Mouse (Mus musculus): ENCODE measurements around the gene Rdh16f1.
A peak's percentile ranks its signal among the peaks of the same experiment; 100 is the strongest.
"Not testable (repeated sequence)": the region's sequence is repeated elsewhere in the genome, so short reads cannot be mapped to it uniquely, and the experiment has no call there.

Rdh16f1 gene

GRCm38 (mm10) chr10:127750136-127750777, 9.3 kb upstream of the Rdh16f1 start:
- DNase-seq: no peak

GRCm38 (mm10) chr10:127751548-127751947, 8.0 kb upstream of the Rdh16f1 start, which contains the start of gene Gpr182:
Gene Gpr182 (minus strand): TSS chr10:127751732.
- peak; percentile 32 for DNase-seq

DNA sequence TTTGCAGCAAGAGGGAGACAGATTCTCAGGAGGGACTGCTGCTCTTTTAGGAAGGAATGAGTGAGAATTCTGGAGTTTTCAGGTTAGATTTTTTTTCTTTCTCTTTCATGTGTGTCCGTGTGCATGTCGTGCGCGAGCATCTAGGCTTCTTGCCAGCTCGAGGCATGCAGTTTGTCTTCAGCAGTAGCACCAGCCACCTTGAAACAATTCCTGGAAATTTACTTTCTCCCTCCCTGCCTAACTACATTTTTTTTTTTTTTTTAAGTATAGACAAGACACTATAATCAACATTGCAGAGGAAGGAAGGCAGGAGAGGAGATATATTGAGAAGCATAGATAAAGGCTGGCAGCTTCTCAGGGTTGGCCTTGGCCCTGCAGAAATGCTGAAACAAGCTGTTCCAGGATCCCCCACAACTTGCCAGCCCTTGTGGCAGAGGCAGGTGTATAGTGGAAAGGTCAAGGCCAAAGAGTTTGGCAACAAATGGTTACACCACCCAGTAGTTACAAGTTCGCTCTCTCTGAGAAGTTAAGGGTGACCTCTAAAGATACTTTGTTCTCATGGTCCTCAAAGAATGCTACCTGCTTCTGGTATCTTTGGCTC, 4.9 kb upstream of the Rdh16f1 start:
- no peak for DNase-seq

GRCm38 (mm10) chr10:127755246-127755645, 4.3 kb upstream of the Rdh16f1 start:
- no peak for DNase-seq

- DNase-seq: peak; percentile 33
Measured at GRCm38 (mm10) chr10:127755770-127756468, 3.7 kb upstream of the Rdh16f1 start.

- not testable (repeated sequence) for DNase-seq
Measured at GRCm38 (mm10) chr10:127762926-127763325, 3.3 kb downstream of the Rdh16f1 start.

GRCm38 (mm10) chr10:127763914-127764680, 4.5 kb downstream of the Rdh16f1 start:
- DNase-seq: no peak

- no peak for DNase-seq
Measured at GRCm38 (mm10) chr10:127766564-127766963, 7.0 kb downstream of the Rdh16f1 start.

DNA sequence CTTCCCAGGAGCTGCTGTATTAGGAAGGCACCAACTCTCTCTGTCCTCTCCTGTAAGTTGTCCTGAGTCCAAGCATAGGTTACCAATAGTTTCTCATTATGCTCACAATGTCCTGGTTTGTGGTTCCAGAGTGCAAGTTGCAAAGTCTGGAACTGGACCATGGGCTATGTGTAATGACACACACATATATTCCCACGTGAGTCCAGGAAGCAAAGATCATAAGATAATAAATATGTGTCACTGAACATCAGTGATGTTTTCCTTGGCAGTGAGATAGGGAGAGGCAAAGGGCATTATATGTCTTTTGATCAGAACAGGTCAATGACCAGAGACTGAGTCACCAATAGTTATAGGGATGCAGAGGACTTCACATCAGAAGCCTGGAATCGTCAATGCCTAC, 16.4 kb downstream of the Rdh16f1 start, which contains the start of gene Rdh9:
Gene Rdh9 (plus strand): TSS at position 376 of the 400 bp plus-strand sequence.
- DNase-seq: no peak

DNA sequence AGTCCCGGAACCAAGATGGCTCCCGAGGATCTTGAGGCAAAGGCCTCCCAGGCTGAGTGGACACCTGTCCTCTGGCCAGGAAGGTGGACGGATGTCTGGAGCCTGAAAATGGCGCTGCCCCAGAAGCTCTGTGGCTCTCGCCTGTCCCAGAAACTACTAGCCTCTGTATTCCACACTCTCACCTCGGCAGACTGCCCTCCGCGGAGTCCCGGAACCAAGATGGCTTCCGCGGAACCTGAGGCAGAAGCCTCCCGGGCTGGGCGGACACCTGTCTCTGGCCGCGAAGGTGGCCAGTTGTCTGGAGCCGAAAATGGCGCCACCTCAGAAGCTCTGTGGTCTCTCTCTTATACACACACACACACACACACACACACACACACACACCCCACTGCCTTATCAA, 22.7 kb downstream of the Rdh16f1 start:
- DNase-seq: not testable (repeated sequence)

GRCm38 (mm10) chr10:127785411-127785810, 25.8 kb downstream of the Rdh16f1 start:
- not testable (repeated sequence) for DNase-seq

DNA sequence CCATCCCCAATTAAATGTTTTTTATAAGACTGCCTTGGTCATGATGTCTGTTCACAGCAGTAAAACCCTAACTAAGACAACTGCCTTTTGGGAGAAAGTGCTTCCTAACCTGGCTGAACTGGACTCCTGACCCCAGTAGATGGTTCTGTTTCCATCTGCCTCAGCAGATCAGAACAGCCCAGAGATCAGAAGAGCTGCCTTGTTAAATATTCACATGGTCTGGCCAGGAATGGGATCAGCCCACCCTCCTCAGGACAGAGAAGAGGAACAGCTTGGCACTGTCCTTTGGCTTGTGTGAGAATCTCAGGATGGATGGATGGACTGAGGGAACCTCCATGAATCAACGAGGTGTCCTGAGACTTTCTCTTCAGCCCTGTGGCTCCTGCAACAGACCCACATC, 39.7 kb downstream of the Rdh16f1 start:
- no peak for DNase-seq

DNA sequence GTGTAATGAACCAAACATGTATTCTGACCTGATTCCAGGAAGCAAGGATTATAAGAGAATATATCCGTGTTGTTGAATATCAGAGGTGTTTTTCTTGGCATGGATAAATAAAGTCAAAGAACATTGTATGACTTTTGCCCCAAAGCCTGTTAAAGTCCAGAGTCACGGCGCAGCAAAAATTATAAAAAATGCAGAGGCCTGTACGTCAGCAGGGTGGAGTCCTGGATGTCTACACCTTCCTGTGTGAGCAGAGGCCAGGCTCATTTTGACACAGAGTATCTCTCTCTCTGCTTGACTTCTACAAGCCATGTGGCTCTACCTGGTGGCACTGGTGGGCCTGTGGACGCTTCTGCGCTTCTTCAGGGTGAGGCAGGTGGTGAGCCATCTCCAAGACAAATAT, 41.3 kb downstream of the Rdh16f1 start, which contains the start of gene Rdh16:
Gene Rdh16 (plus strand): TSS at position 262 of the 400 bp plus-strand sequence.
- DNase-seq: no peak

DNA sequence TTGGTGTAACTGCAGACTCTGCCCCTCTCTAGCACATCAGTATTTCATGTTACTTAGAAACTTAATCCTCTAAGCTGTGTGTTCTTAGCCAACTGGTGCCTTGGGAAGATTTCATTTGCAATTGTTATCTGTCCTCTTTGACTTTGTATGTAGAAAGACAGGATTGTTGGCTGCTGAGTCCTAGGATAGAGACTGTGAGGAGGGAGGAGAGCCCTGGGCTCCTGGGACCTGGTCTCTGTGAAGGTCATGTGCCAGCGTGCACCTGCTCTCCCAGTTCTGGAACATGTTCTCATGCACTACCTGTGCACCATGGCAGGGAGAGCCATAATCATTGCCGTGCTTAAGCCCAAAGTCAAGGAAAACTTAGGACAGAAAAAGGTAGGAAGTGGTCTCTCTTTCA, 42.0 kb downstream of the Rdh16f1 start:
- no peak for DNase-seq

DNA sequence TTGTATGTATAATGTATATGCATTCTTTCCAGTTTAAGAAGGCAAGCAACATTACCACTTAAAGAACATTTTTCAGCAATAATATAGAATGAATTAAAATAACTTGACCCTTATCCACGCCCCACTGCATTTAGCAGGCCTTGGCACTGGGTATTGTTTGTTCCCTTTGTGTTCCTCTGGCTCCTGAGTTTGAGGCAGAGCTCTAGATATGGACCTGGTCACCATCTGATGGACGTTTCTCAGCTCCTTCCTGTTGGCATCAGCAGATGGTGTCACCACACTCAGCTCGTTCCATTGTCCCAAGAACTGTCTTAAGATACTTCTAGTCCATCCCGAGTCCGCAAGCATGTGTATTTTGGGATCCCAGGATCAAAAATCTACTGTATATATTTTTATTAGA, 42.6 kb downstream of the Rdh16f1 start:
- DNase-seq: no peak

DNA sequence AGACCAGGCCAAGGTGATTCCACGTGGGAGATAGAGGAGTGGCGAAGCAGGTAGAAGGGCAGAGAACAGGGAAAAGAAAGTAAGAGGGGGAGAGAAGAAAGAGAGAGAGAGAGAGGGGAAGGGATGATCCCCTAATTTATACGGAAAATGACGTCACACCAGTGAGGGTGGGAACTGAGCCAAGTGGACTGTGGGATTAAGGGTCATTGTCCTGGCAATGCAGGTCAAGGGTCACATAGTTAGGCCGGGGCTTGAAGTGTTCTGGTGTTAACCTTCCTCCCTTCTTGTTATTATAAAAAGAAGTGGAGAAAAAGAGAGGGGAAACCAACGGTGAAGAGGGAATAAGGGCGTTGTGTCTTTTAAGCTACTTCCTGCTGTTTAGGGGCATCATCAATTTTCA, 44.8 kb downstream of the Rdh16f1 start:
- DNase-seq: no peak

DNA sequence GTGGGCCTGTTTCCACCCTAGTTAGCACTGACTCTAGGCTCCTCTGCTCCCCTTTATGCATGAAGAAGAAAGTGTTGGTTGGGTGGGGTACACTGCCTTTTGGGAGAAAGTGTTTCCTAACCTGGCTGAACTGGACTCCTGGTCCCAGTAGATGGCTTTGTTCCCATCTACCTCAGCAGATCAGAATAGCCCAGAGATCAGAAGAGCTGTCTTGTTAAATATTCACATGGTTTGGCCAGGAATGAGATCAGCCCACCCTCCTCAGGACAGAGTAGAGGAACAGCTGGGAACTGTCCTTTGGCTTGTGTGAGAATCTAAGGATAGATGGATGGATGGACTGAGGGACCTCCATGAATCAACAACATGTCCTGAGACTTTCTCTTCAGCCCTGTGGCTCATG, 56.3 kb downstream of the Rdh16f1 start:
- no peak for DNase-seq

GRCm38 (mm10) chr10:127817268-127817910, 57.8 kb downstream of the Rdh16f1 start:
- not testable (repeated sequence) for DNase-seq

DNA sequence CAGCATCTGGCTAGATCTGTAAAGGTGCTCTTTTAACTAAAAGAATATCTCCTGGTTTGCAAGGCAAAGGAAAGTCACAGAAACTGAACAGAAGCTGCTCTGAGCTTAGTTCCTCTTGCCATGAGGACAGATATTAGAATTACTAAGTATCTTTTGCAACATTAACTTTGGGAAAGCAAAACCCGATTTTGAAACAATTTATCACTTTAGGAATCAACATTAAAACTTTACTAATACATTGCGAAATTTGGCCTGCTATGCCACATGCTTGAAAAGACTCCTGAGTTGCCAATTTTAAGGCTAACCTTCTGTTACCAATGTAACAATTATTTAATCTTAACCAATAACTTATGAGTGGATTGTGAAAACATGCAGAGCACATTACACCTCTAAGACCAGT, 62.2 kb downstream of the Rdh16f1 start:
- DNase-seq: not testable (repeated sequence)

DNA sequence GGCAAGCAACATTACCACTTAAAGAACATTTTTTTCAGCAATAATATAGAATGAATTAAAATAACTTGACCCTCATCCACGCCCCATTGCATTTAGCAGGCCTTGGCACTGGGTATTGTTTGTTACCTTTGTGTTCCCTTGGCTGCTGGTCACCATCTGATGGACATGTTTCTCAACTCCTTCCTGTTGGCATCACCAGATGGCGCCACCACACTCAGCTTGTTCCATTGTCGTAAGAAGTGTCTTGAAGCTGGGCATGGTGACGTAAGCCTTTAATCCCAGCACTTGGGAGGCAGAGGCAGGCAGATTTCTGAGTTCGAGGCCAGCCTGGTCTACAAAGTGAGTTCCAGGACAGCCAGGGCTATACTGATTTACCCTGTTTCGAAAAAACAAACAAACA, 65.8 kb downstream of the Rdh16f1 start:
- peak; percentile 17 for DNase-seq

- DNase-seq: no peak
Measured at GRCm38 (mm10) chr10:127829121-127829520, 69.5 kb downstream of the Rdh16f1 start.

DNA sequence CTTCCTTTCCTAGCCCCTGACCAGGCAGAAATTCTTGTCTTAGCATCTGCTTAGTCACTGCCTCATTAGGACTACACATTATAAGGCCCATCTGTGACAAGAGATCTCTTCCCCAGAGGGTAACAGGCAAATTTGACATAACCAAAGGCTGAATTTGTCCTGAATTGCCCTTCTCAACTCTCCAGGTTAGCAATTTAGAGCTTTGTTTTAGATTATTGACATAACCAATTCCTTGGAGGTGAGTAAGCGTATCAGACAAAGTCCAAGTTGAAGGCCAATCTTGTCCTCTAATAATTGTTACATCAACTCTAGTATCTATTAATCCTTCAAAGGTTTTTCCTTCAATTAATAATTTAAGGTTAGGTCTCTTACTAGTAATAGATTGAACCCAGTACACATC, 74.6 kb downstream of the Rdh16f1 start:
- not testable (repeated sequence) for DNase-seq

GRCm38 (mm10) chr10:127835292-127835691, 75.7 kb downstream of the Rdh16f1 start:
- DNase-seq: no peak
